Mouse (Mus musculus): ENCODE measurements around the gene Gpbp1. TPM values are rescaled to one million over a fixed set of nuclear protein-coding genes. Genes with fewer than 3 reads are reported as not detected.

Gpbp1 gene
- polyA plus RNA-seq, 1 experiment from 2014 or later, result 69.8 TPM

GRCm38 (mm10) chr13:111421330-111421729 lies 68.6 kb downstream of the Gpbp1 start:
- no peaks in the 10 kb centered on the region for H3K9me3 ChIP-seq (replicated peaks; ENCODE audit: low read length)
- no peak for ATAC-seq (replicated peaks; ENCODE audit: low FRiP score, low read depth)
- no peak overlapping the region for H3K9ac ChIP-seq (ENCODE audit: low read depth, low read length)

GRCm38 (mm10) chr13:111418087-111418486 lies 71.8 kb downstream of the Gpbp1 start:
- peak; percentile 21; the same call in 1 of the 2 replicates for TF ChIP-seq CTCF (IDR thresholded peaks at IDR 0.05; ENCODE audit: low read depth)
- Histone ChIP-seq H3K4me3 (replicated peaks; ENCODE audit: low read depth, low read length) (no peak overlapping the region), H3K9ac (ENCODE audit: low read depth, low read length) (no peak overlapping the region), H3K36me3 (ENCODE audit: insufficient read depth, low read length) (no peaks in the 10 kb centered on the region), H3K4me2 (ENCODE audit: low read length) (no peak overlapping the region), H3K27me3 (ENCODE audit: insufficient read depth, low read length) (no peaks in the 10 kb centered on the region), H3K27ac (no peak overlapping the region), H3K9me3 (replicated peaks; ENCODE audit: low read length) (no peaks in the 10 kb centered on the region), H3K4me1 (replicated peaks; ENCODE audit: insufficient read depth, low read length) (no peaks in the 10 kb centered on the region)
- ATAC-seq (replicated peaks; ENCODE audit: low FRiP score, low read depth) (no peak), DNase-seq (ENCODE audit: low spot score) (peak; percentile 20)
- 44% methylated on average over 2 of the region's 2 CpGs for WGBS

More at GRCm38 (mm10) chr13:111421330-111421729, 68.6 kb downstream of the Gpbp1 start:
- Histone ChIP-seq H3K36me3 (ENCODE audit: insufficient read depth, low read length) (peaks cover 7% of the 10 kb centered on the region; the same call in 1 of the 2 replicates), H3K27ac (no peak overlapping the region), H3K27me3 (ENCODE audit: insufficient read depth, low read length) (no peaks in the 10 kb centered on the region), H3K4me2 (ENCODE audit: low read length) (no peak overlapping the region), H3K4me3 (replicated peaks; ENCODE audit: low read depth, low read length) (no peak overlapping the region), H3K4me1 (replicated peaks; ENCODE audit: insufficient read depth, low read length) (no peaks in the 10 kb centered on the region)
- DNase-seq (ENCODE audit: low spot score), result no peak
- peak; percentile 46 for TF ChIP-seq CTCF (IDR thresholded peaks at IDR 0.05; ENCODE audit: low read depth)

- TF ChIP-seq CTCF (IDR thresholded peaks at IDR 0.05; ENCODE audit: low read depth), result peak; percentile 83
- no peaks in the 10 kb centered on the region for H3K4me1 ChIP-seq (replicated peaks; ENCODE audit: insufficient read depth, low read length)
- H3K36me3 ChIP-seq (ENCODE audit: insufficient read depth, low read length), result no peaks in the 10 kb centered on the region
- no peak overlapping the region for H3K4me3 ChIP-seq (replicated peaks; ENCODE audit: low read depth, low read length)
- ATAC-seq (replicated peaks; ENCODE audit: low FRiP score, low read depth), result no peak
- H3K27me3 ChIP-seq (ENCODE audit: insufficient read depth, low read length), result no peaks in the 10 kb centered on the region
- no peaks in the 10 kb centered on the region for H3K9me3 ChIP-seq (replicated peaks; ENCODE audit: low read length)
- WGBS, result 38% methylated on average over 4 of the region's 4 CpGs
- DNase-seq (ENCODE audit: low spot score), result peak; percentile 74
- no peak overlapping the region for H3K9ac ChIP-seq (ENCODE audit: low read depth, low read length)
- no peak overlapping the region for H3K4me2 ChIP-seq (ENCODE audit: low read length)
- no peak overlapping the region for H3K27ac ChIP-seq
These were observed 76.8 kb downstream of the Gpbp1 start for GRCm38 (mm10) chr13:111413156-111413555.

GRCm38 (mm10) chr13:111410831-111411230 lies 79.1 kb downstream of the Gpbp1 start:
- no peak overlapping the region for H3K4me3 ChIP-seq (replicated peaks; ENCODE audit: low read depth, low read length)
- no peak overlapping the region for H3K9ac ChIP-seq (ENCODE audit: low read depth, low read length)
- peak; percentile 75 for DNase-seq (ENCODE audit: low spot score)
- H3K27me3 ChIP-seq (ENCODE audit: insufficient read depth, low read length), result no peaks in the 10 kb centered on the region
- TF ChIP-seq CTCF (IDR thresholded peaks at IDR 0.05; ENCODE audit: low read depth), result peak; percentile 87
- no peaks in the 10 kb centered on the region for H3K9me3 ChIP-seq (replicated peaks; ENCODE audit: low read length)
- H3K27ac ChIP-seq, result no peak overlapping the region
- no peak for ATAC-seq (replicated peaks; ENCODE audit: low FRiP score, low read depth)
- H3K36me3 ChIP-seq (ENCODE audit: insufficient read depth, low read length), result no peaks in the 10 kb centered on the region
- WGBS, result under 1% methylated on average over 7 of the region's 7 CpGs
- no peaks in the 10 kb centered on the region for H3K4me1 ChIP-seq (replicated peaks; ENCODE audit: insufficient read depth, low read length)
- H3K4me2 ChIP-seq (ENCODE audit: low read length), result no peak overlapping the region

GRCm38 (mm10) chr13:111406859-111407389 lies 83.0 kb downstream of the Gpbp1 start:
- TF ChIP-seq CTCF (IDR thresholded peaks at IDR 0.05; ENCODE audit: low read depth), result no peak
- no peak overlapping the region for H3K4me2 ChIP-seq (ENCODE audit: low read length)
- DNase-seq (ENCODE audit: low spot score) (no peak), ATAC-seq (replicated peaks; ENCODE audit: low FRiP score, low read depth) (no peak; the same call in 1 of the 2 replicates)
- WGBS, result 50% methylated on average over 9 of the region's 9 CpGs
- H3K4me1 ChIP-seq (replicated peaks; ENCODE audit: insufficient read depth, low read length), result no peaks in the 10 kb centered on the region
- no peaks in the 10 kb centered on the region for H3K27me3 ChIP-seq (ENCODE audit: insufficient read depth, low read length)
- H3K36me3 ChIP-seq (ENCODE audit: insufficient read depth, low read length), result no peaks in the 10 kb centered on the region
- no peaks in the 10 kb centered on the region for H3K9me3 ChIP-seq (replicated peaks; ENCODE audit: low read length)
- H3K4me3 ChIP-seq (replicated peaks; ENCODE audit: low read depth, low read length), result no peak overlapping the region
- H3K27ac ChIP-seq, result no peak overlapping the region
- no peak overlapping the region for H3K9ac ChIP-seq (ENCODE audit: low read depth, low read length)

- Histone ChIP-seq H3K9me3 (replicated peaks; ENCODE audit: low read length) (no peaks in the 10 kb centered on the region), H3K36me3 (ENCODE audit: insufficient read depth, low read length) (no peaks in the 10 kb centered on the region), H3K27ac (no peak overlapping the region), H3K4me3 (replicated peaks; ENCODE audit: low read depth, low read length) (no peak overlapping the region), H3K4me2 (ENCODE audit: low read length) (no peak overlapping the region), H3K27me3 (ENCODE audit: insufficient read depth, low read length) (no peaks in the 10 kb centered on the region), H3K4me1 (replicated peaks; ENCODE audit: insufficient read depth, low read length) (no peaks in the 10 kb centered on the region), H3K9ac (ENCODE audit: low read depth, low read length) (no peak overlapping the region)
- no peak for DNase-seq (ENCODE audit: low spot score)
- WGBS, result 84% methylated on average over 3 of the region's 3 CpGs
- no peak for TF ChIP-seq CTCF (IDR thresholded peaks at IDR 0.05; ENCODE audit: low read depth)
- ATAC-seq (replicated peaks; ENCODE audit: low FRiP score, low read depth), result no peak
These were observed 84.0 kb downstream of the Gpbp1 start for GRCm38 (mm10) chr13:111405956-111406355.

All from kidney, postnatal 0 days (tissue).